In genomic region chr2:34804172-34804571, GRCm38 (mm10) we compare ENCODE assay signal across 10 mouse cellular contexts. TPM values are rescaled to one million over a fixed set of nuclear protein-coding genes. Genes with fewer than 3 reads are reported as not detected.
A peak's percentile ranks its signal among the peaks of the same experiment; 100 is the strongest.
DNase-seq lines count a peak whose midpoint lies in the region; ATAC-seq lines count a peak whose summit lies in the region.
"Had no signal": no experiment of that assay in that cellular context is flagged by ENCODE, and none has a peak within 500 bp of the region (broad histone marks: within the 10 kb centered on the region; RNA-seq: fewer than 3 reads in every experiment).

No protein-coding gene starts in this region.

- peaks cover 17% of the 10 kb centered on the region for H3K36me3 ChIP-seq in hindbrain, embryonic 13.5 days
- peaks cover 50% of the 10 kb centered on the region for H3K36me3 ChIP-seq in hindbrain, embryonic 10.5 days
- peaks cover 17% of the 10 kb centered on the region for H3K36me3 ChIP-seq in neural tube, embryonic 12.5 days
- H3K36me3 ChIP-seq in limb, embryonic 13.5 days: peaks cover 38% of the 10 kb centered on the region

- no peak overlapping the region for H3K4me3 ChIP-seq in hindbrain, embryonic 13.5 days
- H3K4me3 ChIP-seq in hindbrain, embryonic 10.5 days: no peak overlapping the region
- no peak overlapping the region for H3K4me3 ChIP-seq in neural tube, embryonic 12.5 days
- no peak overlapping the region; the same call in 1 of the 2 replicates for H3K4me3 ChIP-seq in limb, embryonic 13.5 days

- DNase-seq in hindbrain, embryonic 10.5 days (ENCODE audit: low spot score): no peak
- DNase-seq in neural tube, embryonic 10.5 days (ENCODE audit: extremely low spot score, low spot score): no peak
- no peak for DNase-seq in testis, postnatal 10 days (ENCODE audit: low spot score)
- DNase-seq in spleen, adult 12 weeks (ENCODE audit: low spot score): no peak

- no peak overlapping the region for H3K9ac ChIP-seq in hindbrain, embryonic 13.5 days
- no peak overlapping the region for H3K9ac ChIP-seq in neural tube, embryonic 12.5 days
- H3K9ac ChIP-seq in limb, embryonic 13.5 days: no peak overlapping the region

- WGBS in hindbrain, embryonic 13.5 days: 96% methylated on average over 2 of the region's 2 CpGs
- 96% methylated on average over 2 of the region's 2 CpGs for WGBS in hindbrain, embryonic 10.5 days
- WGBS in neural tube, embryonic 12.5 days: 98% methylated on average over 2 of the region's 2 CpGs
- 94% methylated on average over 2 of the region's 2 CpGs for WGBS in limb, embryonic 13.5 days

- H3K4me1 ChIP-seq in hindbrain, embryonic 13.5 days (replicated peaks): peaks cover 29% of the 10 kb centered on the region
- peaks cover 27% of the 10 kb centered on the region for H3K4me1 ChIP-seq in hindbrain, embryonic 10.5 days (replicated peaks)
- H3K4me1 ChIP-seq in neural tube, embryonic 12.5 days: peaks cover 11% of the 10 kb centered on the region
- peaks cover 20% of the 10 kb centered on the region for H3K4me1 ChIP-seq in limb, embryonic 13.5 days

- peak overlapping the region; percentile 76; the same call in 1 of the 2 replicates for H3K4me2 ChIP-seq in hindbrain, embryonic 13.5 days
- H3K4me2 ChIP-seq in neural tube, embryonic 12.5 days (replicated peaks): peak overlapping the region; percentile 46; the same call in 1 of the 2 replicates
- peak overlapping the region; percentile 58; the same call in 1 of the 2 replicates for H3K4me2 ChIP-seq in limb, embryonic 13.5 days (replicated peaks)

- no peaks in the 10 kb centered on the region for H3K9me3 ChIP-seq in hindbrain, embryonic 13.5 days
- H3K9me3 ChIP-seq in hindbrain, embryonic 10.5 days: no peaks in the 10 kb centered on the region
- H3K9me3 ChIP-seq in neural tube, embryonic 12.5 days: no peaks in the 10 kb centered on the region
- no peaks in the 10 kb centered on the region for H3K9me3 ChIP-seq in limb, embryonic 13.5 days

- no peak for ATAC-seq in hindbrain, embryonic 13.5 days (ENCODE audit: low FRiP score)
- no peak for ATAC-seq in neural tube, embryonic 12.5 days (ENCODE audit: low FRiP score, low read depth)
- ATAC-seq in limb, embryonic 13.5 days (ENCODE audit: low FRiP score, low read depth): no peak

- H3K27ac ChIP-seq in hindbrain, embryonic 13.5 days: no peak overlapping the region
- no peak overlapping the region for H3K27ac ChIP-seq in hindbrain, embryonic 10.5 days
- H3K27ac ChIP-seq in neural tube, embryonic 12.5 days: no peak overlapping the region
- H3K27ac ChIP-seq in limb, embryonic 13.5 days: no peak overlapping the region

- H3K27me3 ChIP-seq in hindbrain, embryonic 13.5 days: no peaks in the 10 kb centered on the region
- H3K27me3 ChIP-seq in hindbrain, embryonic 10.5 days (ENCODE audit: insufficient read depth, poor library complexity, severe bottlenecking): no peaks in the 10 kb centered on the region
- no peaks in the 10 kb centered on the region for H3K27me3 ChIP-seq in neural tube, embryonic 12.5 days (replicated peaks)
- no peaks in the 10 kb centered on the region for H3K27me3 ChIP-seq in limb, embryonic 13.5 days

RNA-seq across cellular contexts. Expression of gene Rabepk, which starts 4.5 kb away (rescaled TPM):
- polyA plus RNA-seq in hindbrain, embryonic 13.5 days (2015; fragmentation: Nextera tagmentation; extraction: Ambion mirVana): 28.2 TPM in 2 replicates
- 31.5 and 43.0 TPM in 2 replicates for polyA plus RNA-seq in hindbrain, embryonic 10.5 days (2016; fragmentation: Nextera tagmentation; extraction: Ambion mirVana)
- 20.4 and 25.0 TPM in 2 replicates for polyA plus RNA-seq in neural tube, embryonic 12.5 days (2016; fragmentation: Nextera tagmentation; extraction: Ambion mirVana)
- 37.8 and 41.4 TPM in 2 replicates for polyA plus RNA-seq in limb, embryonic 13.5 days (2015; fragmentation: Nextera tagmentation; extraction: Ambion mirVana)

RNA-seq across cellular contexts. Expression of gene Fbxw2, which starts 21.9 kb away (rescaled TPM):
- 83.1 and 83.8 TPM in 2 replicates for polyA plus RNA-seq in hindbrain, embryonic 13.5 days (2015; fragmentation: Nextera tagmentation; extraction: Ambion mirVana)
- polyA plus RNA-seq in hindbrain, embryonic 10.5 days (2016; fragmentation: Nextera tagmentation; extraction: Ambion mirVana): 65.6 and 73.6 TPM in 2 replicates
- polyA plus RNA-seq in neural tube, embryonic 12.5 days (2016; fragmentation: Nextera tagmentation; extraction: Ambion mirVana): 72.1 and 79.0 TPM in 2 replicates
- 93.1 and 93.4 TPM in 2 replicates for polyA plus RNA-seq in limb, embryonic 13.5 days (2015; fragmentation: Nextera tagmentation; extraction: Ambion mirVana)

RNA-seq across cellular contexts. Expression of gene Gm34653, which starts 28.6 kb away (rescaled TPM):
- not detected in 2 replicates for polyA plus RNA-seq in hindbrain, embryonic 13.5 days (2015; fragmentation: Nextera tagmentation; extraction: Ambion mirVana)
- not detected in 2 replicates for polyA plus RNA-seq in hindbrain, embryonic 10.5 days (2016; fragmentation: Nextera tagmentation; extraction: Ambion mirVana)
- 0.11 TPM in 1 of 2 replicates, not detected in the other for polyA plus RNA-seq in neural tube, embryonic 12.5 days (2016; fragmentation: Nextera tagmentation; extraction: Ambion mirVana)
- 0.09 TPM in 1 of 2 replicates, not detected in the other for polyA plus RNA-seq in limb, embryonic 13.5 days (2015; fragmentation: Nextera tagmentation; extraction: Ambion mirVana)
- polyA plus RNA-seq: heart, postnatal 0 days; large intestine, adult 2 months; neural tube, embryonic 11.5 days had no signal

RNA-seq across cellular contexts. Expression of gene Hspa5, which starts 32.4 kb away (rescaled TPM):
- polyA plus RNA-seq in hindbrain, embryonic 13.5 days (2015; fragmentation: Nextera tagmentation; extraction: Ambion mirVana): 438 and 458 TPM in 2 replicates
- polyA plus RNA-seq in hindbrain, embryonic 10.5 days (2016; fragmentation: Nextera tagmentation; extraction: Ambion mirVana): 614 and 918 TPM in 2 replicates
- 638 and 654 TPM in 2 replicates for polyA plus RNA-seq in neural tube, embryonic 12.5 days (2016; fragmentation: Nextera tagmentation; extraction: Ambion mirVana)
- polyA plus RNA-seq in limb, embryonic 13.5 days (2015; fragmentation: Nextera tagmentation; extraction: Ambion mirVana): 842 and 937 TPM in 2 replicates

RNA-seq across cellular contexts. Expression of gene Gapvd1, which starts 49.1 kb away (rescaled TPM):
- 122 and 129 TPM in 2 replicates for polyA plus RNA-seq in hindbrain, embryonic 13.5 days (2015; fragmentation: Nextera tagmentation; extraction: Ambion mirVana)
- polyA plus RNA-seq in hindbrain, embryonic 10.5 days (2016; fragmentation: Nextera tagmentation; extraction: Ambion mirVana): 90.4 and 94.0 TPM in 2 replicates
- polyA plus RNA-seq in neural tube, embryonic 12.5 days (2016; fragmentation: Nextera tagmentation; extraction: Ambion mirVana): 121 and 125 TPM in 2 replicates
- 89.7 and 97.3 TPM in 2 replicates for polyA plus RNA-seq in limb, embryonic 13.5 days (2015; fragmentation: Nextera tagmentation; extraction: Ambion mirVana)
